Mouse (Mus musculus): ENCODE results near the gene Gdpgp1.

DNA sequence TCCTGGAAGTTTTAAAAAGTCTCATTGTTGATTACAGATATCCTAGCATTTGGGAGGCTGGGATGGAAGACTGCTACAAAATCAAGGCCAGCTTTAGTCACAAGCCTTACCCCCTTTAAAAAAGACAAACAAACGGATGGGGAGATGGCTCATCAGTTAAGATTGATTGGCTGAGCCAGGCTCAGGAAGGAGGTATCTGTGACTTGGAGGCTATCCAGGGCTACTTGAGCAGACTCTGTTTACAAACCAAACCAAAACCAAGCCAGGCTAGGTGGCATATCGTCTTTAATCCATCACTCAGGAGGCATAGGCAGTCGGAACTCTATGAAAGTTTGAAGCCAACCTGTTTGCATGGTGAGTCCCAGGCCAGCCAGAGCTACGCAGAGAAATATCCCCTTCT is 9.0 kb downstream of the Gdpgp1 start:
- TF ChIP-seq CTCF (IDR thresholded peaks at IDR 0.05; ENCODE audit: insufficient read depth, low read length) (no peak), POLR2A (IDR thresholded peaks at IDR 0.05; ENCODE audit: borderline replicate concordance, extremely low read depth, low read depth, low read length) (no peak)
